Mouse (Mus musculus) MEL (cell line): Measurements from ENCODE around the gene Gm9964.

Experiments
- EP300 ChIP-seq, 2 experiments: IDR thresholded peaks; 2 replicates each; pipeline ENCODE4 v1.6.1; 2011; ENCODE audit warnings: improper control_type of control experiment in 2 of 2, low read length in 2 of 2, low read depth in 1 of 2, mild to moderate bottlenecking in 1 of 2
- MAFK ChIP-seq: IDR thresholded peaks from 2 replicates; pipeline ENCODE4 v1.6.1; 2011; ENCODE audit warnings: low read depth, mild to moderate bottlenecking, low read length, improper control_type of control experiment, borderline replicate concordance
- NRF1 ChIP-seq: IDR thresholded peaks from 2 replicates; pipeline ENCODE4 v1.6.1; 2014; ENCODE audit warnings: low read depth, mild to moderate bottlenecking, inconsistent platforms, low read length, improper control_type of control experiment, moderate library complexity; ENCODE audit not compliant: poor library complexity, insufficient read depth, severe bottlenecking
- POLR2A ChIP-seq, 2 experiments: IDR thresholded peaks; 2 replicates each; pipeline ENCODE4 v1.6.1; 2011 to 2012; ENCODE audit warnings: low read length in 2 of 2, mild to moderate bottlenecking in 2 of 2, control low read depth in 1 of 2, improper control_type of control experiment in 1 of 2, low read depth in 1 of 2, moderate library complexity in 1 of 2; ENCODE audit not compliant: control insufficient read depth in 1 of 2, insufficient read depth in 1 of 2, poor library complexity in 1 of 2
- POLR2AphosphoS2 ChIP-seq: IDR thresholded peaks from 2 replicates; pipeline ENCODE4 v1.6.1; 2011; ENCODE audit warnings: low read length, improper control_type of control experiment
- POLR2AphosphoS5 ChIP-seq: IDR thresholded peaks from 2 replicates; pipeline ENCODE4 v1.6.1; 2012; ENCODE audit warnings: low read depth, borderline replicate concordance, mild to moderate bottlenecking, inconsistent platforms, low read length, moderate library complexity, mixed read lengths
- RCOR1 ChIP-seq: IDR thresholded peaks from 2 replicates; pipeline ENCODE4 v1.6.1; 2012; ENCODE audit warnings: low read depth, mild to moderate bottlenecking, inconsistent platforms, low read length, improper control_type of control experiment
- TCF12 ChIP-seq: IDR thresholded peaks from 2 replicates; pipeline ENCODE4 v1.6.1; 2014; ENCODE audit warnings: low read depth, mild to moderate bottlenecking, inconsistent platforms, low read length, improper control_type of control experiment, moderate library complexity
- USF1 ChIP-seq: IDR thresholded peaks from 2 replicates; pipeline ENCODE4 v1.6.1; 2014; ENCODE audit warnings: low read depth, mild to moderate bottlenecking, inconsistent platforms, low read length, improper control_type of control experiment, moderate library complexity

DNA sequence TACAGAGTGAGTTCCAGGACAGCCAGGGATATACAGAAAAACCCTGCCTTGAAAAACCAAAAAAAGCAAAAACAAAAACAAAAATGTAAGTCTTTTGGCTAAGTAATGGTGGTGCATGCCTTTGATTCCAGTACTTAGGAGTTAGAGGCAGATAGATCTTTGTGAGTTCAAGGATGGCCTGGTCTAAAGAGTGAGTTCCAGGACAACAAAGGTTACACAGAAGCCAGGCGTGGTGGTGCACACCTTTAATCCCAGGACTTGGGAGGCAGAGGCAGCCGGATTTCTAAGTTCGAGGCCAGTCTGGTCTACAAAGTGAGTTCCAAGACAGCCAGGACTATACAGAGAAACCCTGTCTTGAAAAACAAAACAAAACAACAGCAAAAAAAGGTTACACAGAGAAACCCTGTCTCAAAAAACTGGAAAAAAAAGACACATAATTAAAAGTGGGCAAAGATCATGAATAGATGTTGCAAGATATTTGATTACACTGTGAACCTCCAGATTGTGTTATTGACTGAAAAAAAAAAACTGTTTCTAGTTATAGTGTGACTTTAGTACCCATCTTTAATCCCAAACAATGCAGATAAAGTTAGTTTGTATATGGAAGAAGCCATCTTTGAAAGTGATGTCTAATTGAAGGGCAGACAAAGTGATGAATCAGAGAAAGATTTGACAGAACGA, 13.2 kb downstream of the Gm9964 start:
- no peak for TF ChIP-seq POLR2AphosphoS2
- TF ChIP-seq POLR2A (IDR thresholded peaks at IDR 0.05; ENCODE audit: control insufficient read depth in 1 of 2, insufficient read depth in 1 of 2, low read depth in 1 of 2, low read length in 2 of 2, poor library complexity in 1 of 2): no peak
- TF ChIP-seq MAFK: no peak
- no peak for TF ChIP-seq TCF12
- no peak for TF ChIP-seq RCOR1
- TF ChIP-seq POLR2AphosphoS5: no peak
- no peak for TF ChIP-seq USF1
- no peak for TF ChIP-seq NRF1
- TF ChIP-seq EP300 (IDR thresholded peaks at IDR 0.05; ENCODE audit: low read depth in 1 of 2, low read length in 2 of 2): no peak
